Mouse (Mus musculus): ENCODE data around the gene Exoc6b.

- no peak for TF ChIP-seq CTCF (IDR thresholded peaks at IDR 0.05; ENCODE audit: low read depth)
- no peak for TF ChIP-seq EP300 (IDR thresholded peaks at IDR 0.05; ENCODE audit: low read depth)
Observed at GRCm38 (mm10) chr6:85013906-85014305, 55.4 kb downstream of the Exoc6b start.
